Mouse (Mus musculus) olfactory bulb, adult 2 months (tissue): Measurements from ENCODE around the gene Dkkl1.

ENCODE experiments used
- CTCF ChIP-seq: fragments of 200-500 bp; IDR thresholded peaks from 2 replicates; pipeline ENCODE4 v1.5.1; 2012; ENCODE audit warnings: low read depth, mild to moderate bottlenecking, low read length, moderate library complexity; ENCODE audit not compliant: insufficient read depth
- POLR2A ChIP-seq: fragments of 200-500 bp; IDR thresholded peaks from 2 replicates; pipeline ENCODE4 v1.6.1; 2012; ENCODE audit warnings: mild to moderate bottlenecking, low read depth, low read length, moderate library complexity; ENCODE audit not compliant: insufficient read depth

DNA sequence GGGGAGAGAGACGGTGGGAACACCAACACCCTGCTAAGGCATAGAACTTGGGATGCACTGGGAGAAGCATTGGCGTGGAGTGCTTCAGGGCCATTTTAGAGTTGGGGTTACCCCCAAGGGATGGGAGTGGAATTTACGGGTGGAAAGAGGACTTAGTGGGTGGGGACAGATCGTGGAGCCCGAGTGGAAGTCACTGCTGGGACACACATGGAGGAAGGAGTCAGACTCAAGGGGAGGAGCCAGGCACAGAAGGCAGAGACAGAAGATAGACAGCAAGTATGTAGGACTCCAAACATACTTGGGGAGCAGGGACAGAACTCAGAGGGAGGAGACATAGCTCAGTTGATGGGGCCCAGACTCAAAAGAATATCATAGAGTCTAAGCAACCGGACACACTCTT lies 49.4 kb downstream of the Dkkl1 start:
- TF ChIP-seq POLR2A (no peak), CTCF (no peak)
